Mouse (Mus musculus): Measurements from ENCODE around the gene Ngrn.

- TF ChIP-seq GATA1 (IDR thresholded peaks at IDR 0.05; ENCODE audit: low read length) (no peak), TAL1 (IDR thresholded peaks at IDR 0.05; ENCODE audit: low read length) (no peak)
Observed at GRCm38 (mm10) chr7:80227065-80227464, 34.0 kb upstream of the Ngrn start.

Data from erythroblast, embryonic 14.5 days (primary cell).